Mouse (Mus musculus): ENCODE measurements at regions not wholly inside any gene's neighbourhood (a gene's known extent, or its start where the extent isn't known, plus 50 kb on each side); places are given as distances from the start of the nearest gene placed in this dataset. TPM values are rescaled to one million over a fixed set of nuclear protein-coding genes. Genes with fewer than 3 reads are reported as not detected.

MicroRNAs encoded in the stretch of these regions (microRNA counts, 519-probe panel; counts per million panel counts)
- microRNA mmu-miR-1952 = 35.7 counts per million

Small RNAs in the stretch of these regions (microRNA-seq; reads per million reads assigned to microRNA genes)
- not detected for gene Mir1952

All from intestine, embryonic 16.5 days (tissue).